ENCODE assay signal across 8 mouse cellular contexts in genomic region chr6:113695766-113696355, GRCm38 (mm10). TPM values are rescaled to one million over a fixed set of nuclear protein-coding genes. Genes with fewer than 3 reads are reported as not detected.
DNase-seq lines count a peak whose midpoint lies in the region; ATAC-seq and TF ChIP-seq lines count a peak whose summit lies in the region.

No protein-coding gene starts in this region.

- H3K79me2 ChIP-seq in myocyte (ENCODE audit: control insufficient read depth, insufficient read depth) = peaks cover 57% of the 10 kb centered on the region

- peak overlapping the region; percentile 86 for H3K27ac ChIP-seq in lung, embryonic 14.5 days (ENCODE audit: low read depth)
- H3K27ac ChIP-seq in cortical plate, adult 2 months (ENCODE audit: insufficient read depth, low read length) = 0 out of 2 replicates have a peak overlapping the region, but pooled peaks have one; percentile 49
- peak overlapping the region; percentile 48 for H3K27ac ChIP-seq in hindbrain, embryonic 16.5 days (ENCODE audit: low read depth, low read length)

- H3K9me3 ChIP-seq in lung, embryonic 14.5 days (ENCODE audit: low read depth, low read length) = no peaks in the 10 kb centered on the region
- H3K9me3 ChIP-seq in hindbrain, embryonic 16.5 days (ENCODE audit: control insufficient read depth, low read length) = no peaks in the 10 kb centered on the region

- H3K36me3 ChIP-seq in lung, embryonic 14.5 days (ENCODE audit: insufficient read depth) = peaks cover 12% of the 10 kb centered on the region
- no peaks in the 10 kb centered on the region for H3K36me3 ChIP-seq in hindbrain, embryonic 16.5 days (ENCODE audit: control insufficient read depth, insufficient read depth, low read length)
- peaks cover 4% of the 10 kb centered on the region for H3K36me3 ChIP-seq in myocyte (ENCODE audit: control insufficient read depth, insufficient read depth)

- no peak for ATAC-seq in lung, embryonic 14.5 days (ENCODE audit: insufficient read depth)
- no peak for ATAC-seq in hindbrain, embryonic 16.5 days

- WGBS in lung, embryonic 14.5 days = 40% methylated on average over 4 of the region's 4 CpGs
- 87% methylated on average over 4 of the region's 4 CpGs for WGBS in hindbrain, embryonic 16.5 days

- peaks cover 6% of the 10 kb centered on the region; the same call in 1 of the 2 replicates for H3K4me1 ChIP-seq in lung, embryonic 14.5 days (ENCODE audit: insufficient read depth)
- H3K4me1 ChIP-seq in cortical plate, adult 2 months (ENCODE audit: control insufficient read depth, insufficient read depth, low read length) = peaks cover 4% of the 10 kb centered on the region; the same call in 1 of the 2 replicates
- H3K4me1 ChIP-seq in hindbrain, embryonic 16.5 days (ENCODE audit: control insufficient read depth, insufficient read depth, low read depth, low read length) = peaks cover 12% of the 10 kb centered on the region

- no peak overlapping the region for H3ac ChIP-seq in myocyte (ENCODE audit: control insufficient read depth, insufficient read length)

- DNase-seq in lung, embryonic 14.5 days = no peak
- DNase-seq in lung, postnatal 25 days (ENCODE audit: low spot score) = no peak
- DNase-seq in gastrocnemius, postnatal 4 days (ENCODE audit: low spot score in 2 of 2) = no peak
- DNase-seq in cerebellum, postnatal 36 days = no peak
- DNase-seq in gastrocnemius, postnatal 25 days = no peak

- 0 out of 2 replicates have a peak overlapping the region, but pooled peaks have one; percentile 26 for H3K9ac ChIP-seq in lung, embryonic 14.5 days
- no peak overlapping the region for H3K9ac ChIP-seq in hindbrain, embryonic 16.5 days (ENCODE audit: low read depth, low read length)

- TF ChIP-seq CTCF in lung, embryonic 14.5 days (IDR thresholded peaks at IDR 0.05; ENCODE audit: low read depth) = no peak
- TF ChIP-seq CTCF in cortical plate, adult 2 months (IDR thresholded peaks at IDR 0.05; ENCODE audit: extremely low read depth, insufficient read depth, low read length) = no peak

- peak overlapping the region; percentile 93 for H3K4me3 ChIP-seq in lung, embryonic 14.5 days (ENCODE audit: low read depth, low read length)
- H3K4me3 ChIP-seq in cortical plate, adult 2 months (ENCODE audit: insufficient read depth, low read length) = no peak overlapping the region; the same call in 1 of the 2 replicates
- H3K4me3 ChIP-seq in hindbrain, embryonic 16.5 days (ENCODE audit: low read length) = peak overlapping the region; percentile 89; the same call in 1 of the 2 replicates
- peak overlapping the region; percentile 69 for H3K4me3 ChIP-seq in myocyte

- H3K4me2 ChIP-seq in lung, embryonic 14.5 days = peak overlapping the region; percentile 64
- peak overlapping the region; percentile 62 for H3K4me2 ChIP-seq in hindbrain, embryonic 16.5 days (ENCODE audit: low read length)
- H3K4me2 ChIP-seq in myocyte (ENCODE audit: low read depth) = peak overlapping the region; percentile 85

- H3K27me3 ChIP-seq in lung, embryonic 14.5 days (ENCODE audit: insufficient read depth, low read length) = no peaks in the 10 kb centered on the region
- H3K27me3 ChIP-seq in hindbrain, embryonic 16.5 days (replicated peaks; ENCODE audit: control insufficient read depth, insufficient read depth, low read length) = no peaks in the 10 kb centered on the region
- no peaks in the 10 kb centered on the region for H3K27me3 ChIP-seq in myocyte (ENCODE audit: control insufficient read depth, insufficient read depth, insufficient read length)

- no peak for TF ChIP-seq POLR2A in cortical plate, adult 2 months (IDR thresholded peaks at IDR 0.05; ENCODE audit: extremely low read depth, insufficient read depth, low read length)
- TF ChIP-seq POLR2A in myocyte (IDR thresholded peaks at IDR 0.05; ENCODE audit: insufficient read length, low read depth) = no peak

TF ChIP-seq in myocyte, 11 proteins besides CTCF, POLR2A, EP300 and RAD21:
- no peak for TF ChIP-seq USF1 (IDR thresholded peaks at IDR 0.05; ENCODE audit: low read depth)
- peak in 2 of 3 experiments; percentile 15 to 17 for TF ChIP-seq MYOD1 (IDR thresholded peaks at IDR 0.05; ENCODE audit: control insufficient read depth in 1 of 3, insufficient read length in 2 of 3, low read depth in 2 of 3)
- TF ChIP-seq TCF12 (IDR thresholded peaks at IDR 0.05; ENCODE audit: insufficient read depth, poor library complexity, severe bottlenecking) = no peak
- peak in 1 of 3 experiments; percentile 8 for TF ChIP-seq MYOG (IDR thresholded peaks at IDR 0.05; ENCODE audit: control insufficient read depth in 1 of 3, insufficient read depth in 1 of 3, insufficient read length in 2 of 3, low read depth in 2 of 3)
- no peak for TF ChIP-seq MAX (IDR thresholded peaks at IDR 0.05; ENCODE audit: low read depth)

RNA-seq across cellular contexts. Expression of gene Tatdn2, which starts 1.0 kb away (rescaled TPM):
- 1.2 and 1.5 TPM in 2 replicates for polyA plus RNA-seq in lung, embryonic 14.5 days (2014; fragmentation: Nextera tagmentation; extraction: Ambion mirVana)
- polyA plus RNA-seq in cortical plate, adult 2 months (2012; rRNA removed) = 28.4 and 28.8 TPM in 2 replicates
- polyA plus RNA-seq in hindbrain, embryonic 16.5 days (2015; fragmentation: Nextera tagmentation; extraction: Ambion mirVana) = 0.56 and 1.3 TPM in 2 replicates
- polyA plus RNA-seq in myocyte (2012; fragmentation: generic; extraction: Trizol) = 21.0 TPM
- 10 to 100 TPM; 39.9 to 45.0 TPM for total RNA-seq in gastrocnemius, postnatal 4 days (2021)
- 10 to 100 TPM; 28.8 to 31.6 TPM for total RNA-seq in gastrocnemius, postnatal 25 days (2021)

RNA-seq across cellular contexts. Expression of gene Ghrl, which starts 23.8 kb away (rescaled TPM):
- 0.34 TPM in 1 of 2 replicates, not detected in the other for polyA plus RNA-seq in lung, embryonic 14.5 days (2014; fragmentation: Nextera tagmentation; extraction: Ambion mirVana)
- polyA plus RNA-seq in cortical plate, adult 2 months (2012; rRNA removed) = 0.15 and 0.40 TPM in 2 replicates
- 0.93 and 1.2 TPM in 2 replicates for polyA plus RNA-seq in hindbrain, embryonic 16.5 days (2015; fragmentation: Nextera tagmentation; extraction: Ambion mirVana)
- 0.35 TPM for polyA plus RNA-seq in myocyte (2012; fragmentation: generic; extraction: Trizol)
- not detected for total RNA-seq in gastrocnemius, postnatal 4 days (2021)
- total RNA-seq in gastrocnemius, postnatal 25 days (2021) = not detected

RNA-seq across cellular contexts. Expression of gene Sec13, which starts 44.7 kb away (rescaled TPM):
- polyA plus RNA-seq in lung, embryonic 14.5 days (2014; fragmentation: Nextera tagmentation; extraction: Ambion mirVana) = 286 and 295 TPM in 2 replicates
- polyA plus RNA-seq in cortical plate, adult 2 months (2012; rRNA removed) = 105 TPM in 2 replicates
- polyA plus RNA-seq in hindbrain, embryonic 16.5 days (2015; fragmentation: Nextera tagmentation; extraction: Ambion mirVana) = 197 TPM in 2 replicates
- polyA plus RNA-seq in myocyte (2012; fragmentation: generic; extraction: Trizol) = 229 TPM
- 100 to 1,000 TPM; 100 to 119 TPM for total RNA-seq in gastrocnemius, postnatal 4 days (2021)
- total RNA-seq in gastrocnemius, postnatal 25 days (2021) = 10 to 100 TPM; 62.4 to 67.2 TPM

RNA-seq across cellular contexts. Expression of gene Irak2, which starts 57.6 kb away (rescaled TPM):
- 3.1 and 3.6 TPM in 2 replicates for polyA plus RNA-seq in lung, embryonic 14.5 days (2014; fragmentation: Nextera tagmentation; extraction: Ambion mirVana)
- polyA plus RNA-seq in cortical plate, adult 2 months (2012; rRNA removed) = 23.7 and 24.7 TPM in 2 replicates
- 2.6 and 2.8 TPM in 2 replicates for polyA plus RNA-seq in hindbrain, embryonic 16.5 days (2015; fragmentation: Nextera tagmentation; extraction: Ambion mirVana)
- 17.0 TPM for polyA plus RNA-seq in myocyte (2012; fragmentation: generic; extraction: Trizol)
- 10 to 100 TPM in 1 of 2 experiments, 1 to 10 TPM in 1; 9.5 to 10.7 TPM for total RNA-seq in gastrocnemius, postnatal 4 days (2021)
- total RNA-seq in gastrocnemius, postnatal 25 days (2021) = 1 to 10 TPM; 3.0 to 4.7 TPM
